Mouse (Mus musculus) splenic B cell, adult 2 months (primary cell): ENCODE data around the gene Chrm3.

Source experiments
- DNase-seq: peaks from one replicate; pipeline ENCODE4 v3.0.0-alpha.2; 2011; ENCODE audit warnings: low read depth, low spot score
- H3K27me3 ChIP-seq: 2 replicates; pipeline ENCODE4 v1.6.1; 2012; ENCODE audit warnings: mild to moderate bottlenecking, low read length, moderate library complexity, mixed read lengths; ENCODE audit not compliant: control insufficient read depth, poor library complexity, insufficient read depth, severe bottlenecking
- H3K36me3 ChIP-seq: 2 replicates; pipeline ENCODE4 v1.6.1; 2012; ENCODE audit warnings: mild to moderate bottlenecking, low read length, moderate library complexity, mixed read lengths; ENCODE audit not compliant: control insufficient read depth, poor library complexity, insufficient read depth, severe bottlenecking

Gene Chrm3

GRCm38 (mm10) chr13:10263784-10264183 is 96.9 kb downstream of the Chrm3 start:
- Histone ChIP-seq H3K27me3 (no peaks in the 10 kb centered on the region), H3K36me3 (no peaks in the 10 kb centered on the region)
- no peak for DNase-seq

GRCm38 (mm10) chr13:10253049-10253448 is 107.6 kb downstream of the Chrm3 start:
- DNase-seq: peak; percentile 56
- Histone ChIP-seq H3K27me3 (no peaks in the 10 kb centered on the region; the same call in 1 of the 2 replicates), H3K36me3 (no peaks in the 10 kb centered on the region)

GRCm38 (mm10) chr13:10251499-10252179 is 109.0 kb downstream of the Chrm3 start:
- no peak for DNase-seq
- Histone ChIP-seq H3K27me3 (no peaks in the 10 kb centered on the region; the same call in 1 of the 2 replicates), H3K36me3 (no peaks in the 10 kb centered on the region)

GRCm38 (mm10) chr13:10244243-10244998 is 116.2 kb downstream of the Chrm3 start:
- no peak for DNase-seq

GRCm38 (mm10) chr13:10240238-10240637 is 120.4 kb downstream of the Chrm3 start:
- no peak for DNase-seq
- H3K27me3 ChIP-seq: no peaks in the 10 kb centered on the region
- no peaks in the 10 kb centered on the region for H3K36me3 ChIP-seq

More at GRCm38 (mm10) chr13:10244243-10244998, 116.2 kb downstream of the Chrm3 start:
- Histone ChIP-seq H3K27me3 (no peaks in the 10 kb centered on the region), H3K36me3 (no peaks in the 10 kb centered on the region)

- no peaks in the 10 kb centered on the region for H3K27me3 ChIP-seq
Observed at GRCm38 (mm10) chr13:10239825-10240224, 120.8 kb downstream of the Chrm3 start.

GRCm38 (mm10) chr13:10237616-10238015 is 123.0 kb downstream of the Chrm3 start:
- no peaks in the 10 kb centered on the region for H3K36me3 ChIP-seq
- no peak for DNase-seq
- H3K27me3 ChIP-seq: no peaks in the 10 kb centered on the region

More at GRCm38 (mm10) chr13:10239825-10240224, 120.8 kb downstream of the Chrm3 start:
- H3K36me3 ChIP-seq: no peaks in the 10 kb centered on the region
- no peak for DNase-seq

- no peaks in the 10 kb centered on the region for H3K36me3 ChIP-seq
- no peak for DNase-seq
- no peaks in the 10 kb centered on the region for H3K27me3 ChIP-seq
Observed at GRCm38 (mm10) chr13:10236279-10236678, 124.4 kb downstream of the Chrm3 start.

- Histone ChIP-seq H3K36me3 (no peaks in the 10 kb centered on the region), H3K27me3 (no peaks in the 10 kb centered on the region)
Observed at GRCm38 (mm10) chr13:10235391-10236169, 125.1 kb downstream of the Chrm3 start.

GRCm38 (mm10) chr13:10220403-10220802 is 140.2 kb downstream of the Chrm3 start:
- Histone ChIP-seq H3K27me3 (no peaks in the 10 kb centered on the region), H3K36me3 (no peaks in the 10 kb centered on the region)
- no peak for DNase-seq

More at GRCm38 (mm10) chr13:10235391-10236169, 125.1 kb downstream of the Chrm3 start:
- DNase-seq: no peak

GRCm38 (mm10) chr13:10212112-10212511 is 148.5 kb downstream of the Chrm3 start:
- DNase-seq: no peak
- no peaks in the 10 kb centered on the region for H3K27me3 ChIP-seq
- H3K36me3 ChIP-seq: no peaks in the 10 kb centered on the region

- Histone ChIP-seq H3K36me3 (no peaks in the 10 kb centered on the region), H3K27me3 (no peaks in the 10 kb centered on the region)
- peak; percentile 32 for DNase-seq
Observed at GRCm38 (mm10) chr13:10210522-10211244, 150.0 kb downstream of the Chrm3 start.

- no peaks in the 10 kb centered on the region for H3K36me3 ChIP-seq
- DNase-seq: no peak
- H3K27me3 ChIP-seq: no peaks in the 10 kb centered on the region
Observed at GRCm38 (mm10) chr13:10199206-10199956, 161.3 kb downstream of the Chrm3 start.

GRCm38 (mm10) chr13:10189829-10190228 is 170.8 kb downstream of the Chrm3 start:
- Histone ChIP-seq H3K36me3 (no peaks in the 10 kb centered on the region), H3K27me3 (no peaks in the 10 kb centered on the region)
- no peak for DNase-seq
